Mouse (Mus musculus) granulocyte monocyte progenitor cell, adult 5-6 weeks (primary cell): ENCODE data around the gene Rnf144b. TPM values are rescaled to one million over a fixed set of nuclear protein-coding genes. Genes with fewer than 3 reads are reported as not detected.

Source experiments
- ATAC-seq: replicated peaks from 2 replicates; pipeline ENCODE4 v1.8.0; 2016; ENCODE audit warnings: mild to moderate bottlenecking, moderate TSS enrichment, inconsistent platforms; ENCODE audit not compliant: poor library complexity, severe bottlenecking
- total RNA-seq, 2 experiments: library from RNA; stranded (forward) in 1 of 2; stranded (reverse) in 1 of 2; fragments of 200-712, 200-1000 nt in 1 of 2; fragments of >200 nt in 1 of 2; fragmentation: Nextera tagmentation in 1 of 2; gene quantifications; 2 replicates each; pipeline ENCODE4 v1.2.3; 2014 to 2017

The Rnf144b gene
- total RNA-seq, 2 experiments from 2014 or later = 7.9 to 9.1 TPM

DNA sequence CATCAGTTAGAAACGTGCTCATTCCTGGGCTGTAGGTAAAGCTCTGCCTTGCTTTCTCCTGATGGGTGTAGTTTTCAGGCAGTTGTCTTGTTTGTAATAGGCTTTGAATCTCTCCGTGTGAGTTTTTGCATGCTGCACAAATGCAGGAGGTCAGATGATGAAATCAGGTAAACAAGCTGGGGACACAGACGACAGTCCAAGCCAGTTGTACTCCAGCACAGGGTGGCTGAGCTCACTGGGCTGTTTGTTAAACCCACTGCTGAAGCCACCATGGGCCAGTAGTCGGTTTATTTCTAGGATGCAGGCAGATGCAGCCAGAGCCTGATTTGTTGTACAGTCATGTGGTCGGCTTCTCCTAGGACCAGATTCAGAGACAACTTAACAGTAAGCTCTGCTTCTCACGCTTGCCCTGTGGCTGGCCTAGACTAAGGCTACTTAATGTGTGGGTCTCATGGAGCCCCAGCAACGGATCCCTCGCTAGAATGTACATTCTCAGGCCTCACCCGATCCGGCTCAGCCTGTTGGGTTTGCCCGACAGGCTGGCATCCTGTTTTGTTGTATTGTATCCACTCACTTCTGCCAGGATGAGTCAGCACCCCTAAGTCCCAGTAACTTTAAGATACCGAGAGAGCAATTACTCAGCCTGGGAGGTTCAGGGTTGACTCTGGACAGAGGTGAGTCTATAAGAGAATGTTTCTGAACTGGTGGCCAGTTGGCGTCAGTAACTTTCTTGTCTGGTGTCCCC lies 48.5 kb downstream of the Rnf144b start:
- 0 out of 2 replicates have a peak, but pooled peaks have one; percentile 18 for ATAC-seq

DNA sequence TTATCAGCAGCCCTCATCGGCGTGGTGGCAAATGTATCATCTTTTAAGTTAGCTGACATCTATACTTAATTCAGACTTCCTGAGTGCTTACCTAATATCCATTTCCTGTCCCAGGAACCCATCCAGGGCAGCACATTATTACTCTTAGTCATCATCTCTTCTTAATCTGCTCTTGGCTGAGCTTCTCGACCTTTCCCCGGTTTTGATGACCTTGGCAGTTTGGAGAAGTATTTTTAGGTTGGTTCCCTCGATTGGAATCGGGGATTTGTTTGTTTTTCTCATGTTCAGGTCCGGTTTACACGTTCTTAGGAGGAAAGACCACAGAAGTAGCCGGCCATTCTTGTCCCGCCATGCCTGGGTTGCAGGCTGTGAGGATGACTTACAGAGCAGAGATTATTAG lies 50.4 kb downstream of the Rnf144b start:
- no peak for ATAC-seq

DNA sequence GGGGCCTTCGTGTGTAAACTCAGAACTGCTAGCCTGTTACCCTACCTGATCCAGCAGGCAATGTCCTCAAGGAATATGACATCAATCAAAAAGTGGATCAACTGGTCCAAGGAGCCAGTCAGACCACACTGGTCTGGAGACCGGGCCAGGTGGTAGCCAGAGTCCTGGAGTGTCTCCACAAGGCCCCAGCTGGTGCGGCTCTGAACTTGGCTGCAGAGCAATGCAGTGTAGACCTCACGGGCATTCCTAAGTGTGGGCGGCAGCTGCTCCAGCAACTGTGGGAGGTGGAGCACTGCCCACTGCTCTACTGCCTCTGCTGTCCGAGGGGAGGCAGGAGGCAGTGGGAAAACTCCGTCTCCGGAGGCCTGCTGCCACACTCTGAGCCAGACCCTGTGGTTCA lies 55.7 kb downstream of the Rnf144b start:
- no peak for ATAC-seq

DNA sequence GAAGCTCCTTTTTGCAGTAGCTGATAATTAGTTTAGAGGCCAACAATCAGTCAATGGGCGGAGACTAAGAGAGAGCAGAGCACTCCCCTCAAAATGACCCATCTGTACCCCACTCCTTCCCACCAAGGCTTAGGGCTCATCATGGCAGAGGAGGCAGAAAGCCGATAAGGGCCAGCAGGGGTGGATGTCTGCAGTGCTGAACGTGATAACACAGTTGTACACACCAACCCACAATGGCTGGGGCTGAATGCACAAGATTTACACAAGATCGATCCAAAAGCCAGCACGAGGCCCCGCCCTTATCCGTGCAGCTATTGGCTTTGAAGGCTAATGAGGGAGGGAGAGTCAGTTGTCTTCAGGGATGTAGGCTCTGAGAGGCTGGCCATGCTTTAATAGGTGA lies 58.3 kb downstream of the Rnf144b start:
- ATAC-seq = no peak

DNA sequence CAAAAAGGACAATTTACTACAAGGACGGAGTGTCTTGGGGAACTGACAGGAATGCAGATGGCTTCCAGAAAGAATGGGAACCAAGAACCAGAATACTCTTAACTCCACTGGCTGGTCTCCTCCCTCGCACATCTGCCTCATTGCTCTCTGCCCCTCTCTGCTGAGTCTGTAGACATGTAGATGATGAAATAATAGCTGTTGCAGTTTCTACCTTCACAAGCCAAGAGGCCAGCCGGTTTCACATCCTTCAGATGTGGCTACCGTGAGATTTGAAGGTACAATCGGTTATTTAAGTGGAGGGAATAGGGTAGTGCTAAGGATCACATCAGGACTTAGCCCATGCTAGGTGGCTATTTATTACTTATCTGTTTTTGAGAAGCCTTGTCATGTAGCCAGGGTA lies 59.9 kb downstream of the Rnf144b start:
- peak; percentile 80 for ATAC-seq

DNA sequence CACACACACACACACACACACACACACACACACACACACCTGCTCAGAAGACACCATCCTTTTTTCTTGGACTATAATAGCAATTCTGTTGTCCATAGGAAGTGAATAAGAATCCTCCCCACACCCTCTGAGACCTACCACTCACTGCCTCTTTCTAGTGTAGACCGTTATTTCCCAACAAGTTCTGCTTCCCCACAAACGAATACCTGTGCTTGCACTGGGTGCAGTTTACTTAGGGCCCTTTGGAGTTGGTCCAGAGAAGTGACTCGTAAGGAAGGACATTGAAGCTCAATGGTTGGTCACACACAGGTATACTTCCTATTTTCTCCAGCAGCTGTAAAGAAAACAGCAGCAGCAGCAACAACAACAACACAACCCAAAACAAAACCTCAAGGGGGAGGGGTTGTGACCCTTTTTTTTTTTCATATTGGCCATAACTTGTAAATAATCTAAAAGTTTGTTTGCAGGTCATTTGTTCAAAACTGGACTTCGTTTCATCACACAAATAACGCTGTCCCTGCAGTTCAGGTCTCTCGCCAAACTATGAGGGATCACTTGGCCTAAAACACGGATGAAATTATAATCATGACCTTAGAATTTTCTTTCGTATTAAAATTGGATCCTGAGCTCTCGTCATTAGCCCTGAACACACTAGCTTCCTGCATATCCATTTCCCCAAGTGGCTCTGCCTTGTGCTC lies 60.7 kb downstream of the Rnf144b start:
- ATAC-seq = peak; percentile 40

DNA sequence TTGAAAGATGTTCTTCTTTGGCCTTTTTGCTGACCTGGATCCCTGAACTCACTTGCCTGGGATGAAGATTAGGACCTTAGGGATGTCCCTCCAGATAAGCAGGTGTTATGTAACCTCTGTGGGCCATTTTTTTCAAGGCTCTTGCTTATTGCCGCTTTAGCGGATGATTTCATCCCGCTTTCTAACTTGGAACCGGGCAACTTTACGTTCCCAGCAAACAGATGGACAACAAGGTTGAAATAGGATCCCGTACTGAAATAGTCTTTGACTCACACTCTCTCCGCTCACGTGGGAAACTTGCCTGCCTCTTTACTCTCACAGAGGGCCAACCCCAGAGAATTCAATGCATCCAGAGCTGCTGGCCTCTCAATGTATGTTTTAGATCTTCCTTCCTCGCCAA lies 61.3 kb downstream of the Rnf144b start:
- no peak for ATAC-seq

DNA sequence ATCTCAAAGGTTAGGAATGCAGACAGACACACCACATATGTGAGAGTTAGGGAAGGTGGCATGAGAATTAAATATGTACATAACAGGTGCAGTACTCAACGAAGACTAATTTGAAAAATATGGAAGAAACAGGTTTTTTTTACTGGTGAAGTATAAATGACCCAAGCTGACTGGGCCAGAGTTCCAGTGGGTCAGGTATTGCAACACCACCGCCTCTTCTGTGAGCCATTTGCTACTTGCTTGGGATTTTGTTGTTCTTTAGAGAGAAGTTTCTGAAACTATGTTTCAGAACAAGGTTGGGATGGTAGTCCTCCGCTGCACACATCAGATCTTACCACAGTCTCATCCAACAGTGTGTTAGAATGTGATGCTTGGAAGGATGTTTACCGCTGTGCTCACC lies 65.4 kb downstream of the Rnf144b start:
- no peak for ATAC-seq

DNA sequence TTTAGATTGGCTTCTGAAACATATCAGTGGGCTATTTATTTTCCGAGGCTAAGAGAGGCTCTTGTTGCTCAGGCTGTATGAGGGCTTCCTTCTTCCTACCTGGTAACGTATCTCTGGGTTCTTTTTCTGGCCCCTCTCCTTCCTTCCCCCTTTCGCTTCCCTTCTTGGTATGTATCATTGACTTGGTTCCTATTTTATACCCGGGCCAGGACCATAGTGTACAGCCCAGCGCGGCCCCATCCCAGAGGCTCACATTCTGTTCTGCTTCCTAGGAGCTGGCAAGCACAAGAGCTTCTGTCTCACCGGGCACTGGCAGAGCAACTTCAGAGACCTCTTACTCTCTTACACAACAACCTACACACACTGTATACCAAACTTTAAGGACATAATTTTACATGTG lies 67.5 kb downstream of the Rnf144b start:
- ATAC-seq = peak; percentile 78

DNA sequence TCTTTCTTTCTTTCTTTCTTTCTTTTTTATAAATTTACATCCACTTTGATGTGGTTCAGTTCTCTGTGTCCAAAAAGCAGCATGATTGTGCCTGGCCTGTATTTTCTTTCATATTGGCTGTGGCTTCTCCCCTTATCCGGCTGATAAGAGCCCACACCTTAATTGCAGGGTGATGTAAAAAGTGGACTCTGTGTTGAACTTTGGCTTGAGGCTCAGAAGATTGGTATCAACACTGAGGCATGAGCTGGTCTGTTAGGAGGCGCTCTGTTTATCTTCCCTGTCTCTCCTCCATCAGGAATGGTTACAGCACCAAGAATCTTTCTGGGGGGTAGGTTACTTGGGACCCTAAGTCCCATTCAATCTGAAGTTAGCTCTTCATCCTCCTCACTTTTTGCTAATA lies 69.7 kb downstream of the Rnf144b start:
- no peak for ATAC-seq

DNA sequence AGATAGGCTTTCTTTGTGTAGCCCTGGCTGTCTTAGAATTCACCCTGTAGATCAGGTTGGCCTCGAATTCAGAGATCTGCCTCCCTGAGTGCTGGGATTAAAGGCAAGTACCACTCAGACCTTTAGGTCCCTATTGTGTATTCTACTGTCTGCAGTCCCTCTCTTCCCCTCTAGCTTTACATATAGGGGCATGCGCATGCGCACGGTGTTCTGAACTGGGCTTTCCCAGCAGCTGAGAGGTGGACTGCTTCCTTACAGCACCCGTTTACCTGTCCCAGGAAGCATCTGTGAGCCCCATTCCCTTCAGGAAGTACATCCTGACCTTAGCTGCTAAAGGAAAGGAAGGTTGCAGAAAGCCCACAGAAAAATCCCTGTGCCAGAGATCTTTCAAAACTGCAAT lies 70.3 kb downstream of the Rnf144b start:
- ATAC-seq = no peak

DNA sequence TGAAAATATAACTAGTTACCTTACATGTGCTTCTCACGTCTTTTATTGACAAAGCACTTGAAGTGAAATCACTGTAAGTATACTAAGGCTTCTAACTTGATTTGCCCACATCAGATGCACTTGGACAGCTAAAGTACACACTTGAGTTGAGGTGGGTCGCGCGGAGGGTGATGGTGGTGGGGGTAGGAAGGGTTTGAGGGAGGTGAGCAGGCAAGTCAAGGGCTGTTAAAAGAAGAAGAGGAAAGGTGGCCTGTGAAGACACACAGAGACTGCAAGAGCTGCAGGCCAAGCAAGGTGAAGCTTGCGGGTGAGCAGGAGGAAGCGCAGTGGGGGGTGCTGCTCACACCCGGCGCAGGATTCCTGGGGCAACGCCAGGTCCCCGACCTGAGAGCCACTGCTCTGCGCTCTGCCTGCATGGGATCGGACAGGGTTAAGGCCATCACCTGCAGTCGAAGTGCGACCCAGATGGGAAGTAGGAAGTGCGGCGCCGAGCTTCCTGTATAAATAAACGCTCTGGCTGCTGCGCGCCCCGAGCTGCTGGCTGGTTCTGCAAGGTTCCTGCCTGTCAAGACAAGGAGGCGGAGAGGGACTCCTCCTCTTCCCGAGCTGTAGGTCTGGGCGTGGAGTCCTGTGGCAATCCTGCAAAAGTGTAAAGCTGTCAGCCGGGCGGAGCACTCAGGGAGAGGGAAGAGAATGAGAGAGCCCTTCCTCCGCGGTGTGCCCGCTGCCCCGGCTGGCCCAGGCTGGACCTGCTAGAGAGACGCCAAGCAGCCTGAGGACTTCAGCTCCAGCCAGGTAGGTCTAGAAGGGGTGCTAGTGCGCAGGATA lies 71.1 kb downstream of the Rnf144b start:
- ATAC-seq = peak; percentile 80

DNA sequence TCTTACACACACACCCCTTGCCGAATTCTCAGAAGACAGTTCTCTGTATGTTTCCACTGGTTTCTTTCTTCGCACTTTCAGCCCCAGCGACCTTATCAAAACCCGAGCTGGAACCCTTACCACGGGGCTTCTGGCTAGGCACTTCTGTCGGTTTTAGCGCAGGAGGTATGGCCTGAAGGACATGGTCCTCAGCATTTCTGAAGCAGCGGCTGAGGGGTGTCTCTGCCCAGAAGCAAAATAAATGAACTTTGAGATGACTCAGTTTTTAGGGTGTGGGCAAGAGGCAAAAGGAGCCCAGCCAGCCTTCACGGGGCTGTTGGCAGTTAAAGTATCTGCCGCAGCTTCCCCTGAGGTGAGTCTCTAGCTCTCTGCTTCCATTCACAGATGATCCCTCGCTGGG lies 72.2 kb downstream of the Rnf144b start:
- no peak for ATAC-seq

DNA sequence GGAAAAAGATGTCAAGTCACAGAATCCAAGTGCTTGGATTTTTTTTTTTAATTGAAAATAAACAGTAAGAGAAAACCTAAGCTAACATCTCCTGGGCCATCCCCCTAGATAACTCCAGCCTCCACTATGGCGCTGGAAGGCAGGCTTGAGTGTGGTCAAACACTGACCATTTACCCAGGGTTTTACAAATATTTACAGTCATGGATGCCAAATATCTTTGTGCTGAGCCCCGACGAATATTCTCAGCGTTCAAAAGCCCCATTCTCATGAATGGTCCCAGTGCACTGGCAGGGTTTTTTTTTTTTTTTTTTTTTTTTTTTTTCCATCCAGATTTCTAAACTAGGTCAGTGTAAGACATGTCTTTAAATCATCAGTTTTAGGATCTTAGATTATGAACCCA lies 73.0 kb downstream of the Rnf144b start:
- no peak for ATAC-seq

DNA sequence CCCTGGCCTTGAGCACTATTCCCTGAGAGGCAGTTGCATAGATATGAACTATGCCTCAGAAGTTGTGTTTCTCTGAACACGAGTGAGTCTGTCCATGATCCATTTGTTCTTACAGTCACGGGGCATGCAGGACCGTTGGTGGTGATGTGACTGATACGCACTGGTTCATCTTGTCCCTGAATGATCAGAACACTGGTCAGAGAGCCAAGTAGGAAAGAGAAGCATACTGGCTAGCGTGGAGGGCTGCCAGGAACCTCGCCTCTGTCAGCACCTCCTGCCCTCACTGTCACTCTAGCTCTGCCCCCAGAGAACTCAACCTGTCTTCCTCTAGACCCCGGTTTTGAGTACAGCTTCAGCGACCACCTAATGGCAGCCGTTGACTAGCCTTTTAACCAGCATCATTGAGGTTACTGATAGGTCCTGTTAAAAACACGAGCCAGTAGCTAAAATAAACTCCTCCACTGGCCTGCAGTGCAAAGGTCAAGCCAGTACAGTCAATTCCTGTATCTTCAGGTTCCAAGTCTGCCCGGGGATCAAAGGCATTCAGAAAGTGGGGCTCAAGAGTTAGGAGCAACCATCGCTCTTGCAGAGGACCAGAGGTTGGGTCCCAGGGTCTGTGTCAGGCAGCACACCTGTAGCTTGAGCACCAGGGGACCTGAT lies 77.7 kb downstream of the Rnf144b start:
- ATAC-seq = no peak

DNA sequence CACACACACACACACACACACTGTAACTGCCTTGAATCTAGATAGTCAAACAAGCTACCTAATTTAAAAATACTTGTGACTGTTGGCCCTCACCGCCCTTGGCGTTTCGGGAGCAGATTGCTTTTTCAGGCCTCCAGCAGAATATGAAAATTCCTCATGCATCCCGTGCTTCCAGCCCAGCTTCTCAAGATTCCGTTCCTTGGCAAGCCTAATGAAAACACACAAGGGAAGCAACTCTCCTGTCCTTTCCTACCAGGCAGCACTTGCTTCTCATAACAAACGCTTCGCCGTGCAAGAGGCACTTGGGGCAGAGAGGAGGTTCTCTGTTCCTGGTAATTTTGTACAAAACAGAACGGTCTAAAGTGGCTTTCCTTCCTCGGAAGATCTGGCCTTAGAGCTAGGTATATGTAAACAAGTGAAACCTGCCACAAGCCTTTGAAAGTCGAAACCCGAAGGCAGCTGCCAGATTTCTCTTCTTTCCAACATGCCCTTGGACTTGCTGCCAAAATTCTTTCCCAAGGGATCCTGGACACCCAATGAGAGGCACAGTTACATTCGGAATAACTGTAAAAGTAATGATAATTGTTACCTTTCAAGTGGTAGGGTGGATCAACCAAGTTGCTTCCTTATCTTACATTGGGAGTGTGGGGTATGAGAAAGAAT lies 79.6 kb downstream of the Rnf144b start:
- ATAC-seq = no peak

DNA sequence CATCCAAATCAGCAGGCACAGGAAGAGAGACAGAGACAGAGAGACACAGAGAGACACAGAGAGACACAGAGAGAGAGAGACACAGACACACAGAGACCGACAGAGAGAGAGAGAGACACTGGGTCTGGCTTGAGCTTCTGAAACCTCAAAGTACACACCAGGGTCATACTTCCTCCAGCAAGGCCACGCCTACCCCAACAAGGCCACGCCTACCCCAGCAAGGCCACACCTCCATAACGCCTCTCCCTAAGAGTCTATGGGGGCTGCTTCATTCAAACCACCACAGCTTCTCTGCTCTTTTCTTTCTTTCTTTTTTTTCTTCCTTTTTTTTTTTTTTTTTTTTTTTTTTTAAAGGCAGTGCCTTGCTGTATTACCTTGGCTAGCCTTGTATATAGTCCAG lies 88.0 kb downstream of the Rnf144b start:
- ATAC-seq = peak; percentile 25

DNA sequence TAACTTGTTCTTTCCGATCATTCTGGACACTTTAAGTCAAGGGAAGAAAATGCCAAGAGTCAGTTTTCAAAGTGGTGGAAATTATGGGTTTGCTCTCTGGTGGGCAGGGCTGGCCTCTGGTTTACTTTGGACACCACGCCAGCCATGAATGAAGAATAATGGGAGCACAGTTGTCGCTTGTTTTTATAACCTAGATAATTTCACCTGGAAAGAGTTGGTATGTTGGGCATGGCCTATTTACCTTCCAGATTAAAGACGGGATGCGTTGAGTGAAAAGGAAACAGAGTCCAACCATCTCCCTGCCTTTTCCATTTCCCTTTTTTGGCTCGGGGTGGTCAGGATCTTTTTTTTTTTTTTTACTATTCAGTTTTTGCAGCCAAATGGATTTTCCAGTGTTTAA lies 88.5 kb downstream of the Rnf144b start:
- ATAC-seq = no peak

DNA sequence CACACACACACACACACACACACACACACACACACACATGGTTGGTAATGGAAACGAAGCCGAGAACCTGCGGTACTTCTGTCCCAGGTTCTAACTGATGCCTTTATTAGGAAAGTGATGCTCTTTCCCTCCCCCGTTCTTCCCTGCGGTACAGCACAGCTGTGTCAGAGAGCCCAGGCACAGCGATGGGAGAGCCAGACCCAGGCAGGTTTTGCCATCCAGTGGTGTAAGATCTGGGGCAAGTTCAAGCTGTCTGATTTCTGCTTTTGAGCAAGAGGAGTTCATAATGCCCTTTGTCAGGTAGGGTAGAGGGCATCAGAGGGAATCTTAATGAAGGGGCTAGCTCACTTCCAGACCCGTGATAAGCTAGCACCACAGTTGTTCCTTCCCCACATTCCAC lies 89.1 kb downstream of the Rnf144b start:
- ATAC-seq = no peak

DNA sequence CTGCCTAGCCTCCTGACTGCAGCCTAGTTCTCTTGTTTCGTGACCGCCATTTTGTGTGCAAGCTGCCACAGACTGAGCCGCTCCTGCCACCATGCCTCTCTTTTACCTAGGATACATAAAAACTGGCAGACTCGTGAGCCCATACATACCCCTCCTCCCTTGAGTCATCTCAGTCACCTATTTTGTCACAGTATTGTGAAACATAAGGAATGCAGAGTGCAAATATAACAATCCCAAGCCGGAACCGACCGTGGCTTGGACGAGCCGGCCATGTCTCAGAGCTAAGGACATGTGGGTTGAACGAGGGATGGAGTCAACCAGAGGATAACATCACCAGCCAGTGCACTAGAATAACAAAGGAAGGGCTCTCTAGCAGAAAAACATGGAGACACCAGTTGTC lies 91.4 kb downstream of the Rnf144b start:
- no peak for ATAC-seq
